Mouse (Mus musculus) adrenal gland, adult (tissue): ENCODE measurements around the gene 4930523C07Rik.
A peak's percentile ranks its signal among the peaks of the same experiment; 100 is the strongest.

Source experiments
- DNase-seq, 2 experiments: peaks; one replicate each; pipeline ENCODE4 v3.0.0; 2022 to 2023; ENCODE audit warnings: low spot score in 1 of 2; ENCODE audit not compliant: inconsistent age in 2 of 2

The 4930523C07Rik gene

GRCm38 (mm10) chr1:160045971-160046370 is 1.8 kb downstream of the 4930523C07Rik start:
- no peak for DNase-seq

- peak in 1 of 2 experiments; percentile 38 for DNase-seq
These were observed 2.6 kb downstream of the 4930523C07Rik start for GRCm38 (mm10) chr1:160046786-160047185.

DNA sequence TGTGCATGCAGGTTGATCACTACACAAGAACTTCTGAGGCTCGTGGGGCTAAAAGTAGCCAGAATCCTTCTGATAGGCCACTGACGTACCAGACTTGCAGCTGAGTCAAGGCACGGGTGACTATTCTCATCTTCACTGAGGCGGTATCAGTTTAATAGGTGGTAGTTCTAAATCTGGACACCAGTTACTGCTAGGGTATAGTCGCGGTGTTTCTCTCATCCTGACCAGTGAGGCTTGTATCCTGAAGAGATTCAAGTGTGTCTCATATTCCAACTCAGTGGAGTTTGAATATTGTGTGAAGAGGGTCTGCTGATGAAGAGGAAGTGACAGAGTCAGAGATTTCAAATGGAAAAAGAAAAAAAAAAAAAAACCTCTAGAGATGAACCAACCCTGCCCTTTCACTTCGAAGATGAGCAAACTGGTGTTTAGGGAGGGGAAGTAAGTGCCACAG is 3.3 kb downstream of the 4930523C07Rik start:
- DNase-seq = no peak

DNA sequence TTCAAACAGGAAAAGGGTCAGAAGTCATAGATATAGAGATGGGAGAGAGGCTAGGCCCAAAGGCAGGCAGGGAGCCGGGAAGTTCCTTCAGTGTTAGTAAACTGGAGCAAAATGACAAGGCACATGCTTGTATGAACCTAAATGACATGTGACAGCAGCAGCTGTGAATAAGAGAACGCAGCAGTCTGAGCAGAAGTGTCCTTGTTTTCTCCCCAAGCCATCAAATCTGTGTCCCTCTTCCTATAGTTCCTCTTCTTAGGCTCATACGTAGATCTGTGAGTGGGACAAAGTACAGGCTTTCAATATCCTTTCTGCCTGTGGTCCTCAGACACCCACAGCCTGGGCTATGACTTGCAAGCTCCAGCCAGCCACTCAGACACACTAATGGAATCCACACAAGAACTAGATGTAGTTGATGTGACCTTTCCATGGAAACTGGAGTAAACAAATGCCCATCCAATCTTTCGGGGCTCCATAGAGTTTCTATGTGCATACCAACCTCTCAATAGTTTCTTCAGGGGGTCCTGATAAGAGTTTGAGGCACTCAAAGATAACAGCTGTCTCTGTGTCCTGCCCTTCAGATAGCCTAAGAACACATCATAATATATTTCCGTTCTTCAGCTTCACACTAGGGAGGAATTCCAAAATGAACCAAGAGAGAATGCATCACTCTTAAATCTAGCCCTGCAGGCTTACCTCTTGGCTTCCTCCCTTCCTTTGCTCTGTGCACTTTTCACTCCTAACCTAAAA is 5.1 kb downstream of the 4930523C07Rik start:
- DNase-seq = no peak

GRCm38 (mm10) chr1:160050898-160051297 is 6.7 kb downstream of the 4930523C07Rik start:
- no peak for DNase-seq

DNA sequence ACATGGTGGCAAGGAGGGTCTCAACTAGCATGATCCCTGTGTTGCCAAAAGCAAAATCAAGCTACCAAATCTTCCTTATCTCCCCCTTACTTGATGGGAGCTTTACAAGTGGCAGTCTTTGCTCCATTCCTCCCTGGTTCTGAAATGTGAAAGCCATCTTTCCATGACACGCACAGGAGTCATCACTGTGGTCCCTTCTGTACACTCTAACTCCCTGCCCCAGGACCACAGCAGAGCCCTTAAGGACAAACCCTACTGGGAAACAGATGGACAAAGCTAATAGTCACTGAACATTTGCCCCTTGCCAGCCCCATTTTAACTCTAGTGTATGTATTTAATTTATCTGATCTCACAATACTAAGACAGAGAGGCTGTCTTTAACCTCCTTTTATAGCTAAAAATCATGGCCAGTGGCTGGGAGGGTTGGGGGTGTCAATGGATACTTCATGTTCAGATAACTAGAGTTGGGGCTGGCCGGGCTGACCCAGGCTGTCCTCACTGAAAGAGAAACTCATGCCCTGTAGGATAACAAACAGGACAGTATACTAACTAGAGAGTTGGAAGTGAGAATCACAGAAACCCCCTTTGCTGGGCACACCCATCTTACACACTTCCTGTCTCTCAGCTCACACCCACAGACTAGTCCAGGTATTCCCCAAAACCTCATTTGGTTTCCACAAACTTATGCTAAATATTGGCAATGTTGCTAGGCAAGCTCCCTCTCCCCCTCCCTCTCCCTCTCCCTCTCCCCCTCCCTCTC is 8.6 kb downstream of the 4930523C07Rik start:
- DNase-seq = no peak

- DNase-seq = no peak
These were observed 9.5 kb downstream of the 4930523C07Rik start for GRCm38 (mm10) chr1:160053510-160054305.

DNA sequence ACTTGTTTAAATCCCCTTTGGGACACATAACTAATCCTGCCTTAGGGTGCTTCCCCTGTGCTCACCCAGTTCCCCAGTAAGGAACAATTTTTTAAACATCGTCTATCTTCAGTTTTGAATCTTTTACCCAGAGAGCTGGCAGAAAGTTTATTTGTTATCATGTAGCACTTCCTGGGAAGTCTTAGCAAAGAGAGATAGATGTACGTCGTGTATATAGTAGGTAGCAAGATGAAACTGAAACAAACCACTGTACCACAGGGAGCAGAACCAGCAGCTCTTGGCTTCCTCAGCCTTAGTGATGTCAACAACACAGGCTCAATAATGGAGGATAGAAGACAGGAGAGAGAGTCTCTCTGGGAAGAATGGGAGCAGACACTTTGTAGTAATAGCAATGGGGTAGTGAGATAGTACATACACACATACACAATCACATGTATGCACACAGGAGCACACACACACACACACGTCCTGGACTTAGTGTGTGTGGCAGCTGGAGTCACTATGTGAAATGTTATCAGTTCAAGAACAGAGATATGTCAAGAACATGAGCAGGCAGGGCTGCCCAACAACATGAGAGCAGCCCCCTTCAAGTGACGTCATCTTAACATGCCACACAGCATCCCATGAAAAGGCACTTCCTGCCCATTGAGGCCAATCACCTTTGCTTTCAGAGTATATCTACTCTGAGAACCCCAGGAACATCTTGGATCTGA is 10.3 kb downstream of the 4930523C07Rik start:
- DNase-seq = no peak

DNA sequence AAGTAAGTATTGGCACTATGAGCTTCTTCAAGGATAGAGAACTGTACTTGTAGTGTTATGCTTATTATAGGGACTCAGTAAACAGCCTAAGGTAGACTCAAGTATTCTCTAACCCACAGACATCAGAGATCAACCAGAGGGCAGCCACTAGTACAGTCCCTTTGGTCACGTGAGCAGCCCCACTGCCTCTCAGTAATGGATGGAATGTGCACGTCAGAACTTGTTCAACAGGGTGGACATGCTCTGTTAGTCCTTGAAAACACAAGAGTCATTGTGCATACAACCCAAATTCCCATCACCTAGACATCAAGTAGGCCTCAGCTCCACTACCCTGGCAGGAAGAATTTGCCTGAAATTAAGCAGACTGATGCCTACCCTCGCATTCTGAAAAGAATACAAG is 13.5 kb downstream of the 4930523C07Rik start:
- DNase-seq = no peak

DNA sequence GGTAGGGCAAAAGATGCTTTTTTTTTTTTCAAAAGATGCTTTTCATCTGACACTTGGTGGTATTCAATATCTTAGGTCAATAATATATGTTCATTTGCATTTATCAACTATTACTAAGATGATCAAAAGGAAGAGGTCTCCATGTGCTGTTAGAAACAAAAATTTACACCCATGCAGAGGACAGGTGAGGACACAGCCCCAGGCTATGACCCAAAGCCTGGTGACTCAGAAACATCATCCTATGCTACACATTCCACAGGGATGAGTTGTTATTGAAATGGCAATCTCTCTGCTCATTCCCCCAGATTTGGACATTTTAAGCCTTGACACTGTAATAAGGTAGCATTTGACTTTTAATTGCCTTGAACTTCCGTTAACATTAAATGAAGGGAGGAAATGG is 15.7 kb downstream of the 4930523C07Rik start:
- DNase-seq = no peak

- peak in 1 of 2 experiments; percentile 32 for DNase-seq
These were observed 16.4 kb downstream of the 4930523C07Rik start for GRCm38 (mm10) chr1:160060542-160060941.

GRCm38 (mm10) chr1:160061321-160061720 is 17.1 kb downstream of the 4930523C07Rik start:
- no peak for DNase-seq

- peak; percentile 23 to 72 for DNase-seq
These were observed 17.7 kb downstream of the 4930523C07Rik start for GRCm38 (mm10) chr1:160061725-160062366.

GRCm38 (mm10) chr1:160064547-160065144 is 20.5 kb downstream of the 4930523C07Rik start:
- no peak for DNase-seq

DNA sequence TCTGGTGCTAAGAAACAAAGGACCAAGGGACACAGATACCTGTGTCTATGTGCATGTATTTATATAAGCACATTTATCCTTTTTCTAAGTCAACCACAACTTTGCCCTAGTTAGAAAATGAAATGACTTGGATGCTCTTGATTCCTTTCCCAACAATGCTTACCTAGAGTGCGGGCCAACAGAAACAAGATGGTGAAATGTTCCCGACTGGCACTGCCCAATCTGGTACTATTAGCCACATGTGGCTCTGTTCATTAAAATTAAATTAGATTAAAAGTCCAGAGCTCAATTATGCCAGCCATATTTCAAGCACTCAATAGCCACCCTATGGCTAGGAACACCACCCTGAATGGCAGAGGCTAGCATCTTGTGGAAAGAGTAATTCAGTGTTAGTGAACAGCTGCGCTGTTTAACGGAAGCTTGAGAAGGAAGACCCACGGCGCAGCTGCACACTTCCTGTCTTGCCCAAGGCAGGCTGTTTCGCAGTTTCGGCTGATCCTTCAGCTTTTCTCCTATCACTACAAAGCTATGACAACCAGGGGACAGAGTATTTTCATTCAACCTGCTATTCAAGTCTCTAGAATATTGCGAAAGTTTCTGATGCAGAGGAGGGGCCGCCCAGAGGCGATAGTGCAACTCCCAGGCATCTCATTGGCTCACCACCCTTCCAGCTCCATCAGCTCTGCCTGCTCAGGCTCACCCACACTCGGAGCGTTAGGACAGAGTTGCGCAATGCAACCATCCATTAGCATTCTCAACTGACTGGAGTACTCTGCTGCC is 34.9 kb downstream of the 4930523C07Rik start:
- peak; percentile 33 to 74 for DNase-seq

- DNase-seq = peak; percentile 67 to 93
These were observed 36.7 kb downstream of the 4930523C07Rik start for GRCm38 (mm10) chr1:160080800-160081436.

DNA sequence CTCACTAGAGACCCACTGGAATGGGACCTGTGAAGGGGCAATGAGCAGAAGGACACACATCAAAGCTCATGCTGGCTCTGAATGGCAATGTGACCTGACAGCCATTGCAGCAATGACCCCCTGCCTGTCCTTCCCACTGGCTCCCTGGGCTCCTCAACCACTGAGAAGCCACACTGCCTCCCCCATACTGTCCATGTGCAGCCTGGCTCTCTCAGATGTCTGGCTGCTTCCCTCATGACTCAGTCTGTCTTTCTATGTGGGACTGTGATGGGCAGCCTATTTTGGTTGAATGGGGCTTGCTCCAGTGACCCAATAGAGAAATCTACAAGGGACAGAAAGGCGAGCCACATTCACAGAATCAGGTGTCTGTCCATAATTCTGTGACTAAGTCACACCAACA is 38.5 kb downstream of the 4930523C07Rik start:
- DNase-seq = no peak

DNA sequence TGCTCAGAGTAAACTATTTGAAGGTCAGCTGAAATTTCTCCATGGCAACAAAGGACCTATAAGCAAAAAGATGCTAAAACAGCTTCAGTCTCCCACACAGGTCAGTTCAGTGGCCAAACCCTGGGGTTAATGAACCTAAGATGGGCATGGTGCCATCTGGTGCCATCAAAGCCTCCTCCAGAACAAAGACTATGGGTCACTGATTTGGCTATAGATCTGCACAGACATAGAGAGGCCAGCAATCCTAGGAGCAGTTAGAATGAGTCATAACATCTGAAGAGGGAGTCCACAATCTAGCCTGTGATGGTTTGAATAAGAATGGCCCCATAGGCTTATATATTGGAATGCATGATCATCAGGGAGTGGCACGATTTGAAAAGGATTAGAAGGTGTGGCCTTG is 40.1 kb downstream of the 4930523C07Rik start:
- DNase-seq = no peak

- DNase-seq = no peak
These were observed 42.5 kb downstream of the 4930523C07Rik start for GRCm38 (mm10) chr1:160086651-160087050.
